Mouse (Mus musculus) thymus, postnatal 4 days (tissue): ENCODE data around the gene Prkca.

Experiments used
- DNase-seq: peaks from one replicate; pipeline ENCODE4 v3.0.0; 2021

Gene Prkca

GRCm38 (mm10) chr11:108152591-108152990 lies 191.1 kb downstream of the Prkca start:
- DNase-seq, result no peak

- no peak for DNase-seq
Observed at GRCm38 (mm10) chr11:108150410-108150809, 193.3 kb downstream of the Prkca start.

DNA sequence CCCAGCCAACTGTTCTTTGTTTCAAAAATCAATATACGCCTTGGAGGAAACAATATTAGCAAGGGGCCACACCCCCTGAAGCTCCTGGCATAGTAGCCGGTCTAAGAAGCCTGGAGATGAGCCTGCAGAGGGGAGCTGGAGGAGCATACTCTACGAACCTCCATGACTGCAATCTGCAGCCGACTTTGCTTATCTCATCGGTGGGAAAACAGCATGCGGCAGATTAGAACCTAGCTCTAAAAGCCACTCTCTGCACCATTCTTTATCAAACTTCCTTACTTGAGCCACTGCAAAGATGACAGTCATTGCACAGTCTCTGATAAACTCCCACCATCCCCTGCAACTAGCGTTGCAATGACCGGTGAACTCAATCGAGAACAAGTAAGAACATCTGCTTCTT lies 194.5 kb downstream of the Prkca start:
- no peak for DNase-seq

- DNase-seq, result no peak
Observed at GRCm38 (mm10) chr11:108148491-108148890, 195.2 kb downstream of the Prkca start.

GRCm38 (mm10) chr11:108145752-108146496 lies 197.8 kb downstream of the Prkca start:
- no peak for DNase-seq

- DNase-seq, result no peak
Observed at GRCm38 (mm10) chr11:108145128-108145527, 198.6 kb downstream of the Prkca start.

DNA sequence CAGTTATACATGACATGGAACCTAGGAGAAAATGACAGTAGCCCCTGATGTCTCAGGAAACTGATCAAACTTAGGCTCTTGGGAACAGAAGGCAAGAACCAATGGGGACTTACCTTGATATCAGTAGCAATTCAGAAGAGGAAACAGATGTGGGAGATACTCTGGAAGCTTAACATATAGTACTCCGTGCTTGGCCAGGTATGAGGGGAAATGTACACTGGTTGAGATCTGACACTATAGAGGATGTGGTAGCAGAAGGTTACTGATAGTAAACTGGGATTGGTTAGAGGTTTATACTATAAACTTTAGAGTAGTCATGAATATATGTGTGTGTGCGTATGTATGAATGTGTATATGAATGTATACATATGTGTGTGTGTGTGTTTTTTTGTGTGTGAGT lies 200.0 kb downstream of the Prkca start:
- no peak for DNase-seq

DNA sequence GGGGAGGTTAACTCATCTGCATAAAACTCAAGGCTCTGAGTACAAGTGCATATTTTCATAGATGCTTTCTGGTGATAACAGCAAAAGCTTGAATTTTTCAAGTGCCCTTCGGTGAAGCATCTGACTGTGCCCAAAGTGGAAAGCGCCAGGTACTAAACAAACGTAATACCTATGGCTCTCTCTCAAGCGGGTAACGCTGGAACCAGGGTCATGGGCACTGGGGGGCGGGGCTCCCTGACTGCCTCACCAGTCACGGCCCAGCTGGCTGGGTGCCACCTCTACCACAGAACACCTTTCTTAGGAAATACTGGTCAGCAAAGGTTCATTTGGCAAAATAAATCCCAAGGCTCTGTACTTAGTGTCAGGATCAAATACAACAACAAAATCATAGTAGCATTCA lies 203.7 kb downstream of the Prkca start:
- DNase-seq, result no peak

GRCm38 (mm10) chr11:108136341-108136740 lies 207.4 kb downstream of the Prkca start:
- no peak for DNase-seq

- DNase-seq, result peak; percentile 57
Observed at GRCm38 (mm10) chr11:108135407-108136159, 208.1 kb downstream of the Prkca start.

- DNase-seq, result peak; percentile 75
Observed at GRCm38 (mm10) chr11:108128593-108128992, 215.1 kb downstream of the Prkca start.

DNA sequence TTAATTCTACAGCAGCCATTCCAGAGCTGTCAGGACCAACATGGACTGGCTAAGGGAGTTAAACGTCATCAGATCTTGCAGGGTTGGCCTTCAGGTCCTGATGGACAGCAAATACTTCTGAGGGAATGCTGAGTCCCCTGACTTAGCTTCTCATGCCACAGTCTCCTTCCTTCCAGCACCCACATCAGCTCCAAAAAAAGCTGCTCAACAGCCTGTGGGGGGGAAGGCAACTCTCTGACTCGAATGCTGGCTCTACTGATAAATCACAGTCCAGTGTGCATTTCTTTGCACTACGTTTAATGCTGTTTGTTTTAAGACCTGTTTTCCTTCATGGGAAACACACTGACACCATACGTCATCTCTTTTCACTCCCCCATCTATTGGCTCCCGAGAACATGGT lies 215.8 kb downstream of the Prkca start:
- DNase-seq, result no peak

GRCm38 (mm10) chr11:108122486-108122885 lies 221.2 kb downstream of the Prkca start:
- no peak for DNase-seq

- DNase-seq, result no peak
Observed at GRCm38 (mm10) chr11:108120708-108121107, 223.0 kb downstream of the Prkca start.

- DNase-seq, result no peak
Observed at GRCm38 (mm10) chr11:108119785-108120184, 223.9 kb downstream of the Prkca start.

DNA sequence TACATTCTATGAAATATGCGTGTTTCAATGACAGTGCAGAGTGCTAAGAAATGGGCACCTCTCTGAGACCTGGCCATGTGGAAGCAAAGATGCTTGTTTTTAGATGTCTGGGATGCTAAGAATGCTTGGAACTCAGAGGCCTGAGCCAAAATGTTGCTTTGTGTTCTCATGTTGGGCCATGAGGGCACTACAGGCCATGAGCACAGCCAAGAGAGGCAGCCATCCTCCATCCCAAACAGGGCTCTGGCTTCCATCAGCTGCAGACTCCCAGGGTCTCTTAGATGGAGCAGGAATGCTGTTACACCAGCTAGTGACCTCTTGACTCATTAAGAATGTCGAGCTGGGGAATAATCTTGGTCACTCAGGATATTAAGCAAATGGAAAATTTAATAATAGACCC lies 224.9 kb downstream of the Prkca start:
- DNase-seq, result no peak

- no peak for DNase-seq
Observed at GRCm38 (mm10) chr11:108118221-108118620, 225.5 kb downstream of the Prkca start.

DNA sequence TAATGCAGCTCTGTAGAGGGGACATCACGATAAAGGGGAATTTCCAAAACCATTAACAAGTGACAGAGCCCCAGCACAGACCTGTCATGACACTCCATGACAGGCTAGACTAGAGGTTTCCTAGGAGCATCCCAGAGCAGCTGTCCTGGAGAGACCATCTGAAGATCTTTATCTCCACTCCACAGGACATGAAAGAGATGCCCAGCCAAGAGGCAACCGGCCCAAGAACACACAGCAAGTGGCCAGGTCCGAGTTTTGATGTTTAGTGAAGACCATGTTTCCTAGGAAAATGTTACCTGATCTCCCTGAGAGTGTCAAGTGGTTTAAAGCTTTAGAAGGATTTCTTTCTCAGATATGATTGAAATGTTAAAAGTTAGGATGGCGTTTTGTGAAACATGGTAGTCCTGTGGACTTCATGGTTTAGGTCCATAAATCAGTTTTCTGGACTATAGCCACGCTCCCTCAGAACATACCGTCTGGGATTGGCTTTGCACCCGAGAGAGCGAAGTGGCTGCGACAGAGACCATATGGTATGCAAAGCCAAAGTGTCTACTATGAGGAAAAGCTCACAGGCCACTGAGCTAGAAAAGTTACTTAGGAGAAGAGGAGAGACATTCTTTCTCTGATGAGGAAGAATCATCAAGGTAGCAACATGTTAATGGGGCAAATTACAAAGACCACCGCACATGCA lies 226.2 kb downstream of the Prkca start:
- DNase-seq, result no peak

DNA sequence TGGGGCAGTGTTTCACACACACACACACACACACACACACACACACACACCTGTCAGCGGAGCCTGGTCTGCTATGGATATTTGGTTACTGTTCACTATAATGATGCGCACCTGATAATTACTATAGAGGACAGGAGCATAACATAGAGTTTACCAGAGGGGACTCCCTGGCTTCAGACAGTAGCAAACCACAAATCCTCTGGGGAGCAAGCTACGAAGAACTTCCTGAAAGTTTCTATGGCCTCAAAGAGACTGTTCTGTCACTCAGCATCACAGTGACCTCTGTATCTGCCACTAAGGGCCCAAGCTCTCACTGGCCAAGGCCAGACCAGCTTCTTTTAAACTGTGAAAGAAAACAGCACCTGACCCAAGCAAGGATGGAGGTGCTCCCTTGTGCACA lies 229.6 kb downstream of the Prkca start:
- DNase-seq, result no peak

DNA sequence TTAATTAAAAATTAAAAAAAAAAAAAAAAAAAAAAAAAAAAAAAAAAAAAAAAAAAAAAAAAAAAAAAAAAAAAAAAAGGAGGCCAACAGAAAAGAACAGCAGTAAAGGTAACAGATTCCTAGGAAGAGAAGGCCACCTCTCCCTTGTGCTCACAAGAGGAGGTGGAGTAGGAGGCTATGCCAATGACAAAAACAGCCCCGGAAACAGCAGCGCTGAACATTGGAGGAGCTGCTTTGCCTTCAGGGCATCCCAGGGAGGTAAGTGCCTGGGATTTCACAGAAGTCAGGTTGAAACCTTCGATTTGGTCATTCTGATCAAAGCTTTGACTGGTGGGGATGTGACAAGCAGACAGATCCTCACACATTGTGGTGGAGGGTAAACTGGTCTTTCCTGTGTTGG lies 231.3 kb downstream of the Prkca start:
- no peak for DNase-seq

DNA sequence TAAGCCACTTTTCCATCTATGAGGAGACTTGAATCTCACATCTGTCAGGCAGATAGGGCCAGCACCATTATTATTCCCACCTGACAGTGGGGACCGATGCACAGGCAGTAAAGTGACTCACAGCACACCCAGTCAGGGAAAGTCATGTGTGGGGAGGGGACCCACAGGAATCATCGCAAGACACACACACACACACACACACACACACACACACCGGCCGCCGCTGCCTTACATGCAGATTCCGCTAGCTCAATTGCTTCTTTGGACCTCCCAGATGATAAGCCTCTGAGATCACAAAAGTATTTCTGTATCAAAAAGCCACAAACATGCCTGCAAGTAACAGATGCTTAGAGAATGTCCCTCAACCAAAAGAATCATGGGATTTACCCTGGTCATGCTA lies 239.6 kb downstream of the Prkca start:
- DNase-seq, result no peak

DNA sequence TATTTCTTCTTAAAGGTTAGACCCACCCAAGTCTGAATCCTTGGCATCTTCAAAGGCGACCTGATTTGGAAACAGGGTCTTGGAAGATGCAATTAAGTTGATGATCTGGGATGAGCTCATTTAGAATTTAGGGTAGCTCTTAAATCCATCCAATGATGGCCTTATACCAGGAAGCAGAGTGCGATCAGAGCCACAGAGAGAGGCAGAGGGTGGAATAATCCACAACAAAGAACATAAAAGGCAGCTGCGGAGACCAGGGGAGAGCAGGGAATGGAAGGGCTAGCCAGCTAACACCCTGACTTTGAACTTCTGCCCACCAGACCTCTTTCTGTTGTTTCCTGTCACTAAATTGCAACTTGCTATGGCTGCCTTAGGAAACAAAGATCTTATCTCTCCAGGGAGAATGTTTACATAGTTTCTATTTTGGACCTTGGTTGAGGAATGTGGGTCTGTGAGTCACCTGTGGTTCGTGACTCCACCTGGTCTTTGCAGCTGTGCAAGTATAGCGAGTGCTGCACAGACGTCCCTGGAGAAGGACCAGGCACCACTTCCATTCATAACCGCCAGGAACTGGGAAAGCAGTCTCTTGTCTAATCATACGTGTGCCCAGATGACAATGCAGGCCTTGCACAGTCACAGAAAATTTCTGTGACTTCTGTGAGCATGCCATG lies 242.3 kb downstream of the Prkca start:
- DNase-seq, result no peak

GRCm38 (mm10) chr11:108098306-108098705 lies 245.4 kb downstream of the Prkca start:
- DNase-seq, result no peak
